Mouse (Mus musculus) embryo, embryonic 10.5 days (tissue): Measurements from ENCODE around the gene Zcchc9.

Experiments
- DNase-seq: peaks from one replicate; pipeline ENCODE4 v3.0.0-alpha.2; 2015; ENCODE audit warnings: low spot score

Zcchc9 gene

GRCm38 (mm10) chr13:91761654-91762445 lies 45.7 kb downstream of the Zcchc9 start:
- DNase-seq, result no peak

- no peak for DNase-seq
Measured at GRCm38 (mm10) chr13:91760302-91761050, 47.0 kb downstream of the Zcchc9 start.

- DNase-seq, result no peak
Measured at GRCm38 (mm10) chr13:91759791-91760190, 47.7 kb downstream of the Zcchc9 start.

- no peak for DNase-seq
Measured at GRCm38 (mm10) chr13:91758316-91759048, 49.0 kb downstream of the Zcchc9 start.

- no peak for DNase-seq
Measured at GRCm38 (mm10) chr13:91756230-91756629, 51.3 kb downstream of the Zcchc9 start.

GRCm38 (mm10) chr13:91754762-91755161 lies 52.7 kb downstream of the Zcchc9 start:
- DNase-seq, result no peak

- no peak for DNase-seq
Measured at GRCm38 (mm10) chr13:91753724-91754123, 53.8 kb downstream of the Zcchc9 start.

- no peak for DNase-seq
Measured at GRCm38 (mm10) chr13:91749981-91750380, 57.5 kb downstream of the Zcchc9 start.

- DNase-seq, result no peak
Measured at GRCm38 (mm10) chr13:91748401-91748800, 59.1 kb downstream of the Zcchc9 start.
